Mouse (Mus musculus) stomach, postnatal 0 days (tissue): Measurements from ENCODE around the gene B3gnt4. TPM values are rescaled to one million over a fixed set of nuclear protein-coding genes. Genes with fewer than 3 reads are reported as not detected.
A peak's percentile ranks its signal among the peaks of the same experiment; 100 is the strongest.

Experiments
- ATAC-seq: fragments of 200-750 bp; cut with Nextera tagmentation; 2 replicates; pipeline ENCODE4 v1.8.0; 2017; ENCODE audit not compliant: low FRiP score, low TSS enrichment
- DNase-seq: peaks from one replicate; pipeline ENCODE4 v3.0.0-alpha.2; 2016; ENCODE audit warnings: low spot score
- H3K27ac ChIP-seq: fragments of 300-500 bp; sonication (generic); replicated peaks from 2 replicates; pipeline ENCODE4 v1.5.1; 2014; ENCODE audit warnings: mild to moderate bottlenecking, control low read depth
- H3K27me3 ChIP-seq: fragments of 300-500 bp; sonication (generic); 2 replicates; pipeline ENCODE4 v1.6.1; 2014; ENCODE audit warnings: low read length; ENCODE audit not compliant: control insufficient read depth, insufficient read depth
- H3K36me3 ChIP-seq: fragments of 300-500 bp; sonication (generic); 2 replicates; pipeline ENCODE4 v1.6.1; 2014; ENCODE audit warnings: low read length, mixed read lengths; ENCODE audit not compliant: control insufficient read depth, insufficient read depth
- H3K4me1 ChIP-seq: fragments of 300-500 bp; sonication (generic); replicated peaks from 2 replicates; pipeline ENCODE4 v1.6.1; 2014; ENCODE audit warnings: antibody characterized with exemption; ENCODE audit not compliant: control insufficient read depth, insufficient read depth
- H3K4me2 ChIP-seq: fragments of 300-500 bp; sonication (generic); replicated peaks from 2 replicates; pipeline ENCODE4 v1.6.1; 2014; ENCODE audit warnings: low read depth, mild to moderate bottlenecking, control low read depth, moderate library complexity
- H3K4me3 ChIP-seq: fragments of 300-500 bp; sonication (generic); 2 replicates; pipeline ENCODE4 v1.5.1; 2014; ENCODE audit warnings: low read depth, low read length, control low read depth
- H3K9ac ChIP-seq: fragments of 300-500 bp; sonication (generic); 2 replicates; pipeline ENCODE4 v1.6.1; 2014; ENCODE audit warnings: mild to moderate bottlenecking, low read length, control low read depth, mixed read lengths
- H3K9me3 ChIP-seq: fragments of 300-500 bp; sonication (generic); 2 replicates; pipeline ENCODE4 v1.6.1; 2016; ENCODE audit warnings: low read length; ENCODE audit not compliant: control insufficient read depth
- CTCF ChIP-seq: IDR thresholded peaks from 2 replicates; pipeline ENCODE4 v1.5.1; 2016; ENCODE audit warnings: antibody characterized with exemption, low read depth, mild to moderate bottlenecking, moderate library complexity
- EP300 ChIP-seq: optimal IDR thresholded peaks from 2 replicates; pipeline ENCODE3; 2016; ENCODE audit warnings: antibody characterized with exemption
- WGBS: fragments of 180-500 bp; shearing (Covaris S2); extraction: QIAGEN DNeasy Blood & Tissue Kit; methylation state at CpG from one replicate; pipeline ENCODE4 v1.1.7; 2014; 5-methylcytosine and 5-hydroxymethylcytosine counted together
- polyA plus RNA-seq: library from polyadenylated mRNA; unstranded; fragments of >200 nt; fragmentation: Nextera tagmentation; extraction: Ambion mirVana; gene quantifications from 2 replicates; pipeline ENCODE4 v1.2.1, GENCODE M21; 2015

The B3gnt4 gene
- polyA plus RNA-seq, 1 experiment from 2014 or later: 0.13 TPM

DNA sequence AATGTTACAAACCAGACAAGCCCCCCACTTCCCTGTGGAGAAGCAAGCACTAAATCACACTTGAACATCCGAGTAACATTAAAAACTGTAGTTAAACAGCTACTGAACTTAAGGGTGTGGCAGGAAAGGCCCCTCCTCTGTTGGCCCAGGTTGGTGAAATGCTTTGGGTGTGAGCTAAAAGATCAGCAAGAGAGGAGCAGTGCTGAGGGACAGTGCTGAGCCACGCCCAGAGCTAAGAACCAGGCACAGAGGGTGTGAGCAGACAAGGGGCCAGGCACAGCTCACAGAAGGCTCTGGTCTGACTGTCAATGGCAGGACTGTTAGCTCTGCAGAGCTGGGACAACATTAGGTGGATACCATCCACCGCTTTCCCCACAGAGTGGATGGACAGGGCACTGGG lies 1.8 kb downstream of the B3gnt4 start:
- Histone ChIP-seq H3K27ac (no peak overlapping the region), H3K4me3 (no peak overlapping the region), H3K9ac (no peak overlapping the region), H3K4me2 (no peak overlapping the region), H3K36me3 (0 out of 2 replicates have a peak, but pooled peaks cover 5% of the 10 kb centered on the region), H3K4me1 (no peaks in the 10 kb centered on the region), H3K9me3 (no peaks in the 10 kb centered on the region), H3K27me3 (no peaks in the 10 kb centered on the region)
- WGBS: 53% methylated on average over 3 of the region's 3 CpGs
- TF ChIP-seq EP300 (no peak), CTCF (no peak)
- peak; percentile 22; the same call in 1 of the 2 replicates for ATAC-seq
- DNase-seq: no peak

DNA sequence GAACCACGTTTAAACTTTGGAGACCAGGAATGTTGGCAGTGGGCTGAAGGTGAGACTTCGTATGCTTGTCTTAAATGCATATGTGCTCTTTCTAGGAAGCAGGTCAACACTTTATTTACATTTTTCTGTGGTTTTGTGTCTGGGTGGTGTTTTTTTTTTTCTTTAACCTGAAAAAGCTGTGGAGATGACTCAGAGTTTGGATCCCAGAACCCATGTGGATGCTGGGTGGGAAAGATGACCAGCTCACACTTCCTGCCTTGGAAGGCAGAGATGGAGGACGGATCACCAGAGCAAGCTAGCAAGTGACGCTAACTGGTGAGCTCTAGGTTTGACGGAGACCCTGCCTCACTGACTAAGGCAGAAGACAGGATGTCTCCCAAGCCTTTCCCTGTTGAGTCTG lies 4.6 kb downstream of the B3gnt4 start:
- WGBS: 85% methylated on average over 5 of the region's 5 CpGs
- DNase-seq: no peak
- H3K27ac ChIP-seq: no peak overlapping the region
- H3K9me3 ChIP-seq: no peaks in the 10 kb centered on the region
- no peak overlapping the region for H3K4me3 ChIP-seq
- H3K36me3 ChIP-seq: peaks cover 11% of the 10 kb centered on the region; the same call in 1 of the 2 replicates
- H3K4me1 ChIP-seq: no peaks in the 10 kb centered on the region
- no peaks in the 10 kb centered on the region for H3K27me3 ChIP-seq
- H3K9ac ChIP-seq: no peak overlapping the region
- H3K4me2 ChIP-seq: no peak overlapping the region
- no peak for ATAC-seq
- TF ChIP-seq EP300 (no peak), CTCF (no peak)

DNA sequence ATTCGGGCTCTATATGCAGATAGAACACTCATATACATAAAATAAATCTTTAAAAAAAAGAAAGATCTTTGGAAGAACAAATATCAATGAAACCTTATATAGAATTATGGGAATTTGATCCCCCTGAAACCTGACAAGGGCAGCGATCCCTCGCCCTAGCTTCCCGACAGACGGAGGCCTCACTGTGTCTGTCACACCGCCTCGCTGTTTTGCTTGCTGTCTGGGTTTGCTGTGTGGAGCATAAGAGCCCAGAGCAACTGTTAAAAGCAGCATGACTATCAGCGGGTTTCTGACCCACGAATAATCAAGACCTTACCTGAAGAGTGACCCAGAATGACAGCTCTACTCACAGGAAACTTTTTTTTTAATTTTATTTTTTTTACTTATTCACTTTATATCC lies 10.4 kb downstream of the B3gnt4 start:
- Histone ChIP-seq H3K27ac (no peak overlapping the region), H3K9ac (no peak overlapping the region), H3K27me3 (no peaks in the 10 kb centered on the region), H3K4me3 (no peak overlapping the region), H3K4me1 (0 out of 2 replicates have a peak, but pooled peaks cover 5% of the 10 kb centered on the region), H3K4me2 (no peak overlapping the region), H3K36me3 (peaks cover 7% of the 10 kb centered on the region; the same call in 1 of the 2 replicates), H3K9me3 (no peaks in the 10 kb centered on the region)
- DNase-seq (no peak), ATAC-seq (no peak)
- TF ChIP-seq CTCF: no peak
- TF ChIP-seq EP300: no peak
- 86% methylated on average over 9 of the region's 9 CpGs for WGBS

DNA sequence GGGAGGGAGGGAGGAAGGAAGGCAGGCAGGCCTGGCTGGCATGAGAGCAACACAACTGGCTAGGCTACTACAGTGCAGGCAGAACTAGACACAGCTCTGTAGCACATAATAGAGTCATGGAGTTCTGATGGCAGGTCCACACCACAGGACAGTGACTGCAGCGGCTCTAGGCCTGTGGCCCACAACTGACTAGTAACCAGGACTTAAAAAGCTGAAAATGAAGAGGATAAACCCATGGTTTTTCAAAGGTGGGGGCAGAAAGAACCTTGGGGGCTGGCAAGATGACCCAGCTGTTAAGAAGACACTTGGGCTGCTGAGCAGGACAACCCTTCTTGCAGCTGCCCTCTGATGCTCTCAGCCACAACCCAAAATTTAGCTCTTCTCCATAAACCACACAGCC lies 11.4 kb downstream of the B3gnt4 start:
- H3K27ac ChIP-seq: no peak overlapping the region
- TF ChIP-seq CTCF (no peak), EP300 (no peak)
- 92% methylated on average over 1 of the region's 1 CpGs for WGBS
- DNase-seq: no peak
- peaks cover 6% of the 10 kb centered on the region; the same call in 1 of the 2 replicates for H3K36me3 ChIP-seq
- H3K4me1 ChIP-seq: 0 out of 2 replicates have a peak, but pooled peaks cover 5% of the 10 kb centered on the region
- H3K9me3 ChIP-seq: no peaks in the 10 kb centered on the region
- H3K27me3 ChIP-seq: no peaks in the 10 kb centered on the region
- no peak overlapping the region for H3K9ac ChIP-seq
- no peak overlapping the region for H3K4me2 ChIP-seq
- no peak overlapping the region for H3K4me3 ChIP-seq
- no peak for ATAC-seq

DNA sequence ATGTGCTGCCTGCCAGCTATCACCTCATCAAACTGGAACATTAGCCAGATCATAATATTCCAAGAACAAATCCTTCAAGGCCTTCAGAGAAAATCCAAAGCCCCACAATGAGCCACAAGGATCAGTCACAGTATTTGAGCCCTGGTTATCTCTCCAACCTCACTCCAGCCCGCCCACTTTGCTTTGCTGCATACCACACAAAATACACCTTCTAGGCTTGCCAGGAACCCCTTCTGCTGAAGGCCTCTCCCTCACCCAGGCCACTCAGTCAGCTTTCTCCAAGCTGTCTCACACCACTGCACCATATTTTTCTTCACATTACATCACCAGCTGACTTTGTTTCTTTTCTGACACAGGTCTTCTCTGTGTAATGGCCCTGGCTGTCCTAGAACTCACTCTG lies 11.9 kb downstream of the B3gnt4 start:
- H3K27ac ChIP-seq: no peak overlapping the region
- H3K9me3 ChIP-seq: no peaks in the 10 kb centered on the region
- 95% methylated on average over 1 of the region's 1 CpGs for WGBS
- TF ChIP-seq EP300: no peak
- TF ChIP-seq CTCF: no peak
- 0 out of 2 replicates have a peak, but pooled peaks cover 5% of the 10 kb centered on the region for H3K4me1 ChIP-seq
- peaks cover 6% of the 10 kb centered on the region; the same call in 1 of the 2 replicates for H3K36me3 ChIP-seq
- ATAC-seq: no peak
- H3K27me3 ChIP-seq: no peaks in the 10 kb centered on the region
- H3K9ac ChIP-seq: no peak overlapping the region
- no peak for DNase-seq
- no peak overlapping the region for H3K4me2 ChIP-seq
- no peak overlapping the region for H3K4me3 ChIP-seq

DNA sequence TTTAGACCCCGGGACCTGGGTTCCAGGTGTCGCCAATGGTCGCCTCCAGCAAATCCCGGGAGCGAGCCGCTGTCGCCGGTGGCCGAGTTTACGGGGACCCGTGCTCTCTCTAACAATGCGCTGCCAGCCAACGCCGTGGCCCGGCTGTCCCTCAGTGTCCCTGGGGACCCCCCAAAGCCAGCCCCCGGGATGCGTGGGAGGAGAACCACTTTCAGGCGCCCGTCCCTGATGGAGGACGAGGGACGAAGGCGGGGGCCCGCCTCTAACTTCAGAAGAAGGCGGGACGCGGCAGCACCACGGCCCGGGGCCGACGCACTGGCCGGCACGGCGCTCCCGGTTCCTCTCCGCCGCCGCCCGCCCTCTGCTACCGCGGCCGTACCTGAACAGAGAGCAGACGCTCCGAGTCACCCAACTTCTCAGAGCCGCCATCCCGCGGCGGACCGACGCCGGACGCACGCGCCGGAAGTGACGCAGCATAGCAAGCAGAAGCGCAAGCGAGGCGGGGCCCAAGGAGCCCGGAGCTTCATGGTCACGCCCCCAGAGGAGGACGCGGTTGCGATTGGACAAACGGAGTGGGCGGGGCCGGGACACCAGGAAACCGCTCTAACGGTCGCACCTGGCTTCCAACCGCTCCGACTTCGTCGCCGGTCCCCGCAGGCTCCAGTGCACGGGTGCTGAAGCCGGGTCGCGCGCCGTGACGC lies 13.6 kb downstream of the B3gnt4 start, which contains the start of gene Diablo:
Gene Diablo (minus strand): TSS at position 485 of the 701 bp plus-strand sequence.
- H3K4me3 ChIP-seq: peak within 1 kb of the TSS; percentile 94
- 0 out of 2 replicates have a peak, but pooled peaks cover under 1% of the 10 kb centered on the region for H3K36me3 ChIP-seq
- 0 out of 2 replicates have a peak, but pooled peaks cover 5% of the 10 kb centered on the region for H3K4me1 ChIP-seq
- H3K4me2 ChIP-seq: peak within 1 kb of the TSS; percentile 99
- DNase-seq: peak; percentile 99
- peak; percentile 98 for ATAC-seq
- no peaks in the 10 kb centered on the region for H3K9me3 ChIP-seq
- WGBS: under 1% methylated on average over 76 of the region's 82 CpGs
- H3K27ac ChIP-seq: peak within 1 kb of the TSS; percentile 58
- TF ChIP-seq EP300 (no peak), CTCF (peak; percentile 34; the same call in 1 of the 2 replicates)
- peak within 1 kb of the TSS; percentile 80 for H3K9ac ChIP-seq
- H3K27me3 ChIP-seq: no peaks in the 10 kb centered on the region
